Mouse (Mus musculus): ENCODE data around the gene Tubg1.

DNA sequence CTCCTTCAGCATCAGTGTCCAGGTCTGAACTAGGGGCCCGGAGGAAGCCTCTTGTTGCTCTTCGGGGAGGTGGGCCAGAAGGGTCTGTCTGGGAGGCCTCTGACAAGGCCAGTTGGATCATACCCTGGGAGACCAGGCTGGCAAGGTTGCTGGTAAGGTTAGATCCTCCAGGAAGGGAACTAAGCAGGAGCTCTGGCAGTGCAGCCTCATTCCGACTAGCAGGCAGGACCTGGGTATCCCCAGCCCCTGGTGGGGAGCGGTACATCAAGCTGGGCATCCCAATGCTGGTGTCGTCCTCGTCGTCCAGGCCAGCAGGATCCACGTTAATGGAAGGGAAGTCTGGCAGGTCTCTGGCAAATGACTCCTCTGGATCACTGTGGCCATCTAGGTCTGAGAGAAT lies 21.5 kb upstream of the Tubg1 start:
- no peak for TF ChIP-seq CTCF (IDR thresholded peaks at IDR 0.05; ENCODE audit: control insufficient read depth, insufficient read depth, insufficient replicate concordance, low read depth, low read length)
- TF ChIP-seq POLR2A (IDR thresholded peaks at IDR 0.05; ENCODE audit: control insufficient read depth, low read depth, low read length), result no peak
